Mouse (Mus musculus) left cerebral cortex, adult 11 months (tissue): ENCODE results near the gene Alcam.

ENCODE experiments used
- DNase-seq: peaks from one replicate; pipeline ENCODE4 v3.0.0; 2022; ENCODE audit warnings: low spot score

Alcam gene

DNA sequence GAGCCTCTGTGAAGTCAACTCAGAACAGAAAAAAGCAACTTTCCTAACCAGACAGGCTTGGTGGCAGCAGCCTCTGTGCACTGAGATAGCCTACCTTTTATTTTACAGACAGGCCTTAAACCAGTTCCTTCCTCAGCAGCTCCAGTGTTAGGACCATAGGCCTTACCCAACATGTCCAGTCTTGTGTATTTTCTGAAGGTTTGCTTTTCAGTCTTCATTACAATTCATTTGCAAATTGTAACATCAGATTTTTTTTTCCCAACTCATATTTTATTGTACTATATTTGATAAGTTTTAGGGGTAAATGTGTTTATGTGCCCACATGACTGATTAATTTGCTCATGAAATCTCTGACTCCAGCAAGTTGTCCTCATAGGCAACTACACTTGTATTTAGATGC, 14.3 kb downstream of the Alcam start:
- DNase-seq, result no peak

DNA sequence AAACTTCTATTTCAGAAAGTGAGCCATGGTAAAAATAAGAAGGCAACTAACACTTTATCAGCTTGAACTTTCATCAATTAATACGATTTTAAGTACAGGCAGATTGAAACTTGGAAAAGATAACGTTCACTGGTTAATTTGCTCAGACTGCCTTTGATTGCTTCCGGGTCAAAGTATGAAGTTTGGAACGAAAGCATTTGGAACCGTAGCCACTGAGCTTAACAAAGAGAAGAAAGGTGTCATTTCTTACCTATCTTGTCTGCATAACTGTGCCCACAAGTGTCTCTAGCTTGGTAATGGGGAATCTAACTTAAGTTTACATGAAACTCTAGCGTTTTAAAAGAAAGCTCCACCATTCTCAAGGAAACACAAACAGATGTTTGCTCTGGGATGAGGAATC, 14.9 kb downstream of the Alcam start:
- no peak for DNase-seq

DNA sequence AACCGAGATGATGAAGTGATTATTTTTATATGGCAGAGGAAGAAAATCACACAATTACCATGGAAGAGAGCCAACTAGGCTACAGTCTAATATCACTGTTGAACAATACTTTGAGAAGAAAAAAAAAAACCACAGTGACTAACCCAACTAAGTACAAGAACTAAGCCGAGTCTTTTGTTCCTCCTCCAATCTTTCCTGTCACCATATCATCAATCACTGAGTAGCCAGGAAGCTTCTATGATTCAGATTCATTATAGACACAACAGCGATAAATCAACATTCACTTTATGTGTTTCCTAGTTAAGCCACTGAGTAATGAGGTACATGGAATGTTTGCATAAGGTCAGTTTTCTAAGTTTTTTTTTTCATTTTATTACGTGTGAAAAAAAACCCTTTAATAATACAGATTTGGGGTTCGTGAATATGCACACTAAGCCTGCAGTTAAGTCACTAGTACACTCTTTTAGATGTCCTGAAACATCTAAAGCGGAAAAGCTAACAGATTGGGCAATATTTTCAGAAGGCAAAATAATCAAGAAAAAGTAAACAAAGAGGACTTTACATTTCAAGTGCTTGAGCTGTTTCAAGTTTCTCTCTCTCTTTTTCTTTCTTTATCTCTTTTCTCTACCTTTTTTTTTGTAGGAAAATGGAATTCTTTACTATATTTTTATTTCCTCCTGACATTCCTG, 15.5 kb downstream of the Alcam start:
- no peak for DNase-seq

DNA sequence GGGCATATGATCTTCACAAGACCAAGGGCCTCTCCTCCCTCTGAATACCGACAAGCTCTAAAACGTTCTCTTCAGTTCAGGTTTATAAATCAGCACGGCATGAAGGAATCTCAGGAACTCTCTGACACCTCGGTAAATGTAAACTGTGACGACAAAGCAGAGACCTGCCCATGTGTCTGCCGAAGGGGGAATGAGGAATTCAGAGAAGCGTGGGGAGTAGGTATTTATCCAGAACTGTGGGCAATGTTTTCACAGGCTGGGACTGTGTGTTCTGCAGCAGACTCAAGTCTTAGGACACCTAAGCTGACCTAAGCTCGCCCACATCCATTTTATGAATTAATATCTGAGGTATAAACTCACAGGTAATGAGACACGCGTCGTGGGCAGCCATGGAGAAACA, 20.7 kb downstream of the Alcam start:
- DNase-seq, result no peak

DNA sequence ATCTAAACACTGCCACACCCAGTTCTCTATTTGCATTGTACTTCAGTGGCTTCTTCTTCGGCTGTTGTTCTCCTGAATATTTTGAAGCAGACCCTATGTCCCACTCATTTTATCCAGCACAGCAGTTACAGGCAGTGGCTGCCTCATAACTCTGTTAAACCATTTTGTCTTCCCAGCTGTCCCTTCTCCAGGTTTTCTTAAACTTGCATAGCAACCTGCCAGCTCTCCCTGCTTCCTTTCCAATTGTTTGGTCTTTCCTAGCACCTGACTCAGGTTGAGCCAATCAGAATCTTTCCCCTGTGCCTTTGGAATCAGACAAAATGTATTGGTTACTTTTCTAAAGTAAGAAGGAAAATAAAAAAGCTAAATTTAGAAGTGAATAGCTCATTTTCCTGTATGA, 21.8 kb downstream of the Alcam start:
- no peak for DNase-seq

DNA sequence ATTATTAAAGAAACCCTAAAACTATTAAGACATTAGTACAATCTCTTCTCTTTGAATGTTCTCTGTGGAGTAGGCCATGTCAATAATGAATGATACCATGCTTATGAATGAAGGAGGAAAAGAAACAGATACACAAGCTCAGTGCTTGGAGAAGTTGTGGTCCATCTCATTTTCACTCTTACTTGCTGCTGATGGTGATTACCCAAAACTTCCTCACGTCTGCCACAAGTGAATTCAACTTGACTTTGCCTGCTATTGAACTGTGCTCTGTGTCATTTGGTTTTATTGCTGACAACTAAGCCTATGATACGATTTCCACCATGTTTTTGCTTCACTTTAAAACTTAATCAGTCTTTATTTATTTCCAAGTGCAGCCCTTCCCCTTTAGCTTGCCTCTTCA, 22.3 kb downstream of the Alcam start:
- DNase-seq, result no peak

DNA sequence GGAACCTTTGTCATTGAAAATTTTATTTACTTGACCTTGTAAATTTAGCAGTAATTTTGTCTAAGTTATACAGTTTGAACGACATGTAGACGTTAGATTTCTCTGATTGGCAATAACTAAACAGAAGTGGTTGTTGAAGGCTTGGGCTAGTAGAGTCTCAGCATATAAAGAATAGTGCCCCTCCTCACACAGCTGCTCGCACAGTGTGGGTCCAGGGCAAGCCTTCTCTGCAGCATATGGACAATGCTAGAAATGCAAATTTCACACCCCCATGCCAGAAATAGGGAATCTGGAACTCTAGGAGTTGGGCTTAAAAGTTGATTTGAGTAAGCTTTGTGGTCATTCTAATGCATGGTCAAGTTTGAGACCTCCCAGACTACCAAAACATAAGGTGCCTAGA, 23.8 kb downstream of the Alcam start:
- no peak for DNase-seq

DNA sequence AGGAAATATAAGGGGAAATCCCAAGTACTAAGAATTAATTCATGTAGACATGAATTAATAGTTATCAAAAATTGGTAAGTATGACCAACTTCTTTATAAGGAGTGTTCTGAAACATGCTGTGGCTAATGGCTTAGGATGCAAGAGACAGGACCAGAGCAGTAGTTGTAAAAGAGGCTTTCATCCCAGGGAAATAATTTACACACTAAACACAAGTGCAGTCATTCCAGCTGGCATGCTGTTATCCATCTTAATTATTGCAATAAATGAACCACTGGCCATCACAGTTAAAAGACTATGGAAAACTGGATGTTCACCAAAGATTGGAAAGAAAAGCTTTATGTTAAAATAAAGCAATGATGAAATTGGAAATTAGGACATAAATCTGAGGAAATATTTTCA, 24.2 kb downstream of the Alcam start:
- no peak for DNase-seq

DNA sequence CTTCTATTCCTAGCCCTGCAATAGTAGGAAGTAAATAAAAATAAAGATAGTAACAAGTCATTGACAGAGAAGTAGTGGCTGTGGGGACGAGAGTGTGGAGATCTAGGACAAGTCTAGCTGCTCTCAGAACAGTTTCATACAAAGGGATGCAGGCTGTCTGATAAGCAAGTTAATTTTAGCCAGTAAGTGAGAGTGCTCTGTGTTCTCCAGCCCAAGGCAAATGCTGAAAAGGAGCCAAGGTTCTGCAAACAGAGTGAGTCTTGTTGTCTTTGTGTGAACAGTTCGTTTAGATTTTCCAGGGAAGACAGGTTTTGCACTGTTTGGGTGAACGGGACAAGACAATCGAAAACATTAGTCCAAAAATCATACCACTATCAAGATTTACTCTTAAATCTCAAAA, 25.4 kb downstream of the Alcam start:
- peak; percentile 56 for DNase-seq

DNA sequence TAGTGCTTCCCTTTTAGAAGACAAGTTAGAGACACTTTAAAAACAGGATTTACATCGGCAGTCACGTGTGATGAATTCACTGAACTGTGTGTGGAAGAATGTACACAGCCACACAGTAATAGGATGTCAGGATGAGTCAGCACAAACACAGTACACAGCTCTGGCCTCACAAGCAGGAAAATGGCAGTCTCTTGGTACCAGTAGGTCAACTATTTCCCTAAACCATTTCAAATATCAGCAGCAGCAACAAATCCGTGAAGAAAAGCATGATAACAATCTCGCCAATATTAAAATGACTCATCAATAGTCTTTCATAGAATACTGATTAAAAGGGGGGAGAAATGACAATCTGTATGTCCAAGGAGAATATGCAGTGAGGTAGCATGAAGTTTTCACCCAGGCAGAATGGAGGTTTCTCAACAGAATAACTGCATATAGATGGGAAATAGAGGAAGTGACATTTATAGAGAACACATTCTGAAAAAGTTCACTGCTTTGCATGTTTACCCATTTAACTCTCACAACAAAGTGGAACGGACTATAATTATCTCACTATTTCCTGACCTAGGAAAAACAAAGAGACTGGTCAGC, 35.2 kb downstream of the Alcam start:
- no peak for DNase-seq

DNA sequence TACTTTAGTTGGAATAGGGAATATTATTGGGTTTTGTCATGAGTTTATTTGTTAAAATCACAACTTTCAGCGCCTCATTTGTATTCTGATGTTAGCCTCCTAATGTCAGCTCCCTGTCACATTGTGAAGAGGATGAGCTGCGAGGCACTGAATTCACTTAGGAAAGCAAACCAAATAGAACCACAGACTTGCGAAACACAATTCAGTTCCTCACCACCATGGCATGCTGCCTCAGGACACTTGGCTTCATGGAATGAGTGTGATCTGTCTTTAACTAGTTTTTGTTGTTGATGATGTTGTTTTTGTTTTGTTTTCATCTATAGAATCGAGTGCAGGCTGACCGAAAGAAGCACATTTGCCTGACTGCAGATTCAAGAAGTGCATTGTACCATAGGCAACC, 35.9 kb downstream of the Alcam start:
- DNase-seq, result no peak

DNA sequence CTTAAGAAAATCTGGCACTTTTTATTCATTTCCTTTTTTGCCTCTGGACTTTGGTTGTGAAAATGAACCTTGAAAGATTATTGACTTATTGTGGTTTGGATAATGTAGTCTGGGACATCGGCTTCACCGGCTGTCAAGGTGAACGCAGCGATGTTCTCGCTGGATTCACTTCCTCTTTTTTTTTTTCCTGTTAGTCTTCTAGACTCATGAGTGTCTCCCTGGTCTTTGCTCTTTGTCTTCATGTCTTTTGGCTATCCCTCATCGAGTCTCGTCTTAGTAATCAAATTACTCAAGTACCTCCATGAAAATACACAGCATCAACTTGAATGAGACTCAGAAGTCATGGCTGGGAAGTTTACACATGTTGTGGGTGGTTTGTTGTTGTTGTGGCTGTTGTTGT, 36.7 kb downstream of the Alcam start:
- no peak for DNase-seq

DNA sequence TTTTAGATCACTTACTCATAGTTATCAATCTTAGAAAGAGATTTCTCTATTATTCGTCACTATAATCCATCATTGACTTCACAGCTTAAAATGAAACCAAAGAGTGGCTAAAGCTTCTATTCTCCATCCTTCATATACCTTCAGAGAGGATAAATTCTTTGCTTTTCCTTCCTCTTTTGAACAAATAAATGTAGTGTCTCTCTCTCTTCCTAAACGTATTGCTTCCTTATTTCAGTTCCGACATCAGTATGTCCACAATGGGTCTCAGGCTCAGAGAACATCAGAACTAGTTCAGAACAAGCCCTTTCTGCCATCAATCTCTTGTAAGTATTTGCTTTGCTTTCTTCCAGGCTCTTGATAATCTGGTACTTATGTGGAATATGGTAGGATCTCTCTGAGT, 40.2 kb downstream of the Alcam start:
- DNase-seq, result no peak

DNA sequence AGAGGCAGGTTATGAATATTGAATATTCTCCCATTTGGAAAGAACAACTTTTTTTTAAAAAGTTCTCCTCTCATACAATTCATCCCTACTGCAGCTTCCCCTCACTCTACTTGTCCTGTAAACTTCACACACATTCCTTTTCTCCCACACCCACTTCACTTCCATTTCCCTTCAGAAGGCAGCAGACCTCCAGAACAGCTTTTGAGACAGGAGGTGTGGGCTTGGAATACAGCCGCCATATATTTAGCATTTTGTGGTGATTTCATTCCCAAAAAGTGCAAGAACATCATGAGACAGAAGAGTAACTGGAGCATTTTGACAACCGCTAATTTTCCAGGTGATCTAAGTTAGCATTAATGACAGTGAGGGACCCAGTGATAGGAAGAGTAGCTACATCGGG, 47.8 kb downstream of the Alcam start:
- DNase-seq, result no peak

DNA sequence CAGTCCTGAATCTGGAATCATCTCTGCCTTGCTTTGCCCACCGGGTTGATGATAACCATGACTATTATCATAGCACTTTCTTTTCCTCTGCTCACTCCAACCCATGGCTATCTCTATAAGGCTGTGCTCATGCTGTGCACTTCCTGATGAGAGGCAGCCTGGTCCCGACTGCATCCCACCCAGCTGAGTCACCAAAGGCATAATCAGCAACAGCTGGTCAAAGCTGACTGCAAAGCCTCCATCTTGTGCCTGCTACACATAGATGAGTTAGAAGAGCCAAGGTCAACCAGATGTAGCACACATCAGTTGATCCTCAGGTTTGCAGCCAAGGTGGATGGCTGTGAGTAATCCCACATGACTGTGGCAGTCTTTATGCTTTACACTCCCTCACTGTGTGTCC, 48.6 kb downstream of the Alcam start:
- DNase-seq, result no peak

DNA sequence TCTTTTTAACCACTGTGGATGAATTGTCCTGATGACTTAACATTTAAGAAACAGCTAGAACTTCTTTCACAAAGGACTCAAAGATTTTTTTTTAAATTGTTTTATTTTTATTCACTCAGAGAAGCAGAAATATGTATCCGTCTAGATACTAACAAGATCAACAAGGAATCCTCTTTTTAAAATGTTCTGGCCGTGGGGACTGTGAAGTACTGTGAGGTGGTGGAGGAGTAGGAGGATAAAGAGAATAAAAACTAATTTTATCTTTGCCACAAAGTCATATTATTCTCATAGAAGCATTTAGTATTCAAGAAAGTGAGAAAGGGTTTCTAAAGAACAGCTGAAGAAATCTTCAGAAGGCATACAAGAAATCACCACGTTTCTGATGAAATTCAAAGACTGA, 54.8 kb downstream of the Alcam start:
- DNase-seq, result no peak

DNA sequence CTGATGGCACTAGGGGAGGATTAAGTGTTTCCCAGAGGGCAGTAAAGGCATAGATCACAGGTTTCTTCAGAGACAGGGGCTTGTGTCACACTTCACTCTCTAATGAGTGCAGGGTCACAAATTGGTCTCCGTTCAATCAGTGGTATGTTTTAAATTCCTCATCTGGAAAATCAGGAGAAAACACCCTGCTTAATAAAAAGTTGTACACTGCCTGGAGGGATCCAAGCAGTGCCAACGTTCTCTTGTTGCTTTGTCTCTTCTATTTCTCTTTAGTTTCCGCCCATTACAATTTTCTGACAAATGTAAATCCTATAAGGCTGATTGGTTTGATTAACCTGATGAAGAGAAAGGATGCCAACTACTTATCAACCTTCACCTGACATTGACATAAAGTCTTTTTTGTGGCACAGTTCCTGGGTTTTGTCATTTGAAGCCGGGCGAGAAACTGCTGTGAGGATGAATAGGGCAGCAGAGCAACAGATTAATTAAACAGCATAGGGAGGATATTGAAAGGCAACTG, 67.0 kb downstream of the Alcam start:
- DNase-seq, result no peak

DNA sequence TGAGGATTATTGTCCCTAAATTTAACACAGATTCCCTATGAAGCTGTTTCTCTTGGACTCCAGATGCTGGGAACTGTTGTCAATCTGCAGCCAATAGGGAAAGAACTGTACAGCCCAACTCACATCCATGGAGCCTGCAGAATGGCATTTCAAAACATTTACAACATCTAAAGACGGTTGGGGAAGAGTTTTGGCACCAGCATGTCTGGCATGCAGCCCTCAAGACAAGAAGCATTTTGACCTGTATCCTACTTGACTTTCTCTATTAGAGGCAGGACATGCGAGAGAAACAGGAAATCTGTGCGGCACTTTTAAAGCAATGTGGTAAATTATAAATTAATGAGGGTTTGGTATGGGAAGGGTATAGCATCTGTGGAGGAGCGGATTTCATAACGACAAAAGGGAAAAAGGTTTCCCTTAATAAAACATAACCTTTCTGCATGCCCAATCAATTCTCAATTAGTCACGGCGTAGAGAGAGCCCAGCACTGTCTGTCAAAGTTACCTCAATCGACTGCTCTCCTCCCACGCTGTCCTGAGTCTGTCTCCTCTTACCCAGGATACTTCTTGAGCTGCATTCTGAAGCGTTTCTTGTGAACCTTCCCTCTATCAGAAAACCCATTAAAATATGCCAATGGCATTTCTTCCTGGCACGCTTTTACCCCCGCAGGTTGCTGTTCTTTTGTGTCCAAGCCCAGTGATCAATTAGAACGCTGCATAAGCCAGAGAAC, 70.3 kb downstream of the Alcam start:
- no peak for DNase-seq

DNA sequence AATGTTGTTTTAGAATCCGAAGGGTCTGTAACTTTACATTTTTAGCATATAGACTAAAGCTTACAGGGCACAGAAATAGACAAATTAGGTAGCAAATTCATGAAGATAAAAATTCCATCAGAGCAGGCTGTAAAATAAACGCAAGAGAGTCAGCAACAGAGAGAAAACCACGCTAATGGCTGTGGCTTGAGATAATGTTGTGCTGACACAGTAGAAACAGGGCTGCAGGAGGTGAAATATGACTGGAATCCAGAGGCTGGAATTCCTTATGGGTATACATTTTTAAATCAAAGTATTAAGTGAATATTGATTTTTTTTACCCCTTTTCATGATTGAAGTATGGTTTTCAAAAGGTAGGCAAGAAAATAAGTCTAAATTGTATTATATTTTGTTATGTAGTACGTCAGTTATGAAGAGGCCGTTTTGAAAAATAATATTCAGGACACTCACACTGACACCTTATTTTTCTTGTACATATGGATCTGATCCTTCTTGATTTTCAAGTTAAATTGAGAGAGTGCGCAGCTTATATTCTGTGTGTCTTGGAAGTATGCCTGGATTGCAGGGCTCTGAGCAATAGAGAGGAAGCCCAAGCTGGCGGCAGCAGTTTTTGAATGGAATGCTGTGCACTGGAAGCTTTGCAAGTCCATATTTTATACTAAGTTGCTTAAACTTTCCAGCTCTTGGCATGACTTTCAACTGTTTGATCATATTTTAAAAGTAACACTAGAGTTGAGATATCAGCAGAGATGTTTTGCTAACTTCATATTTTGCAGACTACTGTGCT, 74.9 kb downstream of the Alcam start:
- no peak for DNase-seq

DNA sequence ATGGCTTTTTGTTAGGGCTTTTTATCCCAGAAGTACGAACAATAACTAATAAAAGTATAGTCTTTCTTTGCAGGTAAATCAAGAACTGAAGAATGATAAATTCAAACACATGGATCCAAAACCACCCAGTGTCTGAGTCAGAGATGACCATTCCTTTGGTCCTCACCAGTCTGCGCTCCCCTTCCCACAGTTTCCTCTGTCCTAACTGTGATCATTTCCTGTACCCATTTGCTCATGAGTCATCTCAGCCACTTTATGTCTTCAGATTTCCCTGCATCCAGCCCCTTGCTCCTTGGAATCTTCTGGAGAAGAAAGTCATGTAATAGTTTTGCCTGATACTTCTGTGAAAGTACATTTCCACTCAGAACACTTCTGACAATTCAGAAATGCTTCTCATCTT, 77.0 kb downstream of the Alcam start:
- DNase-seq, result no peak

DNA sequence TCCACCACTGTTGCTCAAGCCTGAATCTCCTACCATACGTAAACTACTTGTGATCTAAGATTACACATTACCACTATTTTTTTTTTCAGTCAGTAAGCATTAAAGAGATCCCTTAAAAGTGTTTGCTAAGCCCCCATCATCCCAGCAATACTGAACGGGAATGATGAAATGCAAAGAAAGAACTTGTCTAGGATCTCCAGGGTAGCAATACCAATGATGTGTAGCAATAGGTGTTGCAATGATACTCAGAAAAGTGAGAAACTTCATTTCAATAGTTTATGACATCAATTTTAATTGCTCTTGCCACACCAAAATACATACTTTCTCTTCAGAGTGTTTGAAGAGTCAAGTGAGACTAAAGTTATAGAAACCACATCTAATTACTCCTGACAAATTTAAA, 81.9 kb downstream of the Alcam start:
- no peak for DNase-seq

DNA sequence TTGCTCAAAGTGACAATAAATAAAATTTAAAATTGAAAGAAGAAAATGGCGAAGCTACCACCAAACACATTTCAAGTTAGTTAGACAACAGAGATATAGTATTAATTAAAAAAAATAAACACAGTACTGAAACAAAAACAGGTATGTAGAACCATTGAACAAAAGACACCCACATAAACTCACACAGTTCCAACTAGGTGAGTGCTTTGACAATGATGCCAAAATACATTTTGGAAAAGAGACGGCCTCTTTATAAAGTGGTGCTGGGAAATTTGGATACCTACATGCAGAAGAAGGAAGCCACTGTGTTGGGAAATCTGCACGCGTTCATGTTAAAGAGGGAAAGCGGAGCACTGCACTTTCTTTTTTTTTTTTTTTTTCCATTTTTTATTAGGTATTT, 85.4 kb downstream of the Alcam start:
- no peak for DNase-seq

DNA sequence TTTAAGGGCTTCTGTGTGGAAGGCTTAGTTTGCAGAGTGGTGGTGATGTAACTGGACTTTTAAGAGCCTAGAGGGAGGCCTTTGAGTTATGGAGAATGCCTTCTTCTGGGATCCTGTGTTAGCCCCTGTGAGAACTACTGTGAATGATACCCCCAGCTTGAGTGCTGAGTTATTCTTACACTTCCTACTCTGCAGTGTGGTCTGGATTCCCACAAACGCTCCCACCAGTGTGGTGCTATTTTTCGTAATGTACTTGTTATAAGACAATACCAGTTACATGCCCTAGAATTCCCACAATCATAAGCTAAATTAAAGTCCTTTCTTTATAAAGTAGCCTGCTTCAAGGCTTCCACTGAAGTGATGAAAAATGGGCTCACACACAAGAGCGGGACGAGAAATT, 87.0 kb downstream of the Alcam start:
- no peak for DNase-seq
